Mouse (Mus musculus): Measurements from ENCODE around the gene Zbtb25.

Gene Zbtb25

GRCm38 (mm10) chr12:76300367-76300766 lies 69.0 kb downstream of the Zbtb25 start:
- TF ChIP-seq GATA4 (IDR thresholded peaks at IDR 0.05; ENCODE audit: insufficient replicate concordance, low read length): no peak

- TF ChIP-seq GATA4 (IDR thresholded peaks at IDR 0.05; ENCODE audit: insufficient replicate concordance, low read length): no peak
Measured at GRCm38 (mm10) chr12:76299361-76299906, 70.0 kb downstream of the Zbtb25 start.

GRCm38 (mm10) chr12:76297830-76298229 lies 71.6 kb downstream of the Zbtb25 start:
- no peak for TF ChIP-seq GATA4 (IDR thresholded peaks at IDR 0.05; ENCODE audit: insufficient replicate concordance, low read length)
